Comparison of ENCODE assay signal across 20 mouse cellular contexts in the genomic region with DNA sequence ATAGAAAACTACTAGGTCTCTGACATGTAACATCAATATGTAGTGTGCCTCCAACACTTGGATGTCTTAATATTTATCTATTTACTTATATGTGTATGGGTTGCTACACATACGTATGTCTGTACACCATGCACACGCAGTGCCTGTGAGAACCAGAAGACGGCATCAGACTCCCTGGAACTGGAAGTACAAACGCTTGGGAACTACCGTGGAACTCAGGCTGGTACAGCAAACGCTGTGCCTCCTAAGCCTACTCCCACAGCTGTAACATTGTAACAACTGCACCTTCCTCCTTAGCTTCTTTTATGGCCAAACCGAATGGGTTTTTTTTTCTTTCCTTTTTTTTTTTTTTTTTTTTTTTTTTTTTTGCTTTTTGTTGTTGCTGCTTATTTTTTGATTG. TPM values are rescaled to one million over a fixed set of nuclear protein-coding genes. Genes with fewer than 3 reads are reported as not detected.
DNase-seq lines count a peak whose midpoint lies in the region; ATAC-seq and TF ChIP-seq lines count a peak whose summit lies in the region.
"Had no signal": no experiment of that assay in that cellular context is flagged by ENCODE, and none has a peak within 500 bp of the region (broad histone marks: within the 10 kb centered on the region; RNA-seq: fewer than 3 reads in every experiment).

No protein-coding gene starts in this region.

- H3K4me1 ChIP-seq in ES-Bruce4 (ENCODE audit: control insufficient read depth, insufficient read depth, low read length), result peaks cover 6% of the 10 kb centered on the region
- no peaks in the 10 kb centered on the region for H3K4me1 ChIP-seq in stomach, postnatal 0 days (replicated peaks; ENCODE audit: control insufficient read depth, insufficient read depth)
- H3K4me1 ChIP-seq: limb, embryonic 15.5 days; midbrain, embryonic 15.5 days; neural tube, embryonic 15.5 days had no signal

- TF ChIP-seq EP300 in ES-Bruce4 (IDR thresholded peaks at IDR 0.05; ENCODE audit: insufficient read depth, low read depth, low read length), result no peak
- TF ChIP-seq EP300 in stomach, postnatal 0 days (optimal IDR thresholded peaks at IDR 0.05), result no peak

- no peaks in the 10 kb centered on the region for H3K36me3 ChIP-seq in ES-Bruce4 (ENCODE audit: control insufficient read depth, insufficient read depth, low read length, poor library complexity, severe bottlenecking)
- H3K36me3 ChIP-seq in stomach, postnatal 0 days (ENCODE audit: control insufficient read depth, insufficient read depth, low read length), result no peaks in the 10 kb centered on the region
- H3K36me3 ChIP-seq: embryonic facial prominence, embryonic 15.5 days; G1E; heart, embryonic 15.5 days; limb, embryonic 15.5 days; midbrain, embryonic 15.5 days; neural tube, embryonic 15.5 days had no signal

- no peak overlapping the region for H3K4me3 ChIP-seq in layer of hippocampus, adult 2 months
- no peak overlapping the region for H3K4me3 ChIP-seq in ES-Bruce4 (ENCODE audit: low read depth, low read length)
- no peak overlapping the region for H3K4me3 ChIP-seq in stomach, postnatal 0 days (ENCODE audit: low read depth, low read length)
- H3K4me3 ChIP-seq: embryonic facial prominence, embryonic 15.5 days; heart, embryonic 15.5 days; limb, embryonic 15.5 days; midbrain, embryonic 15.5 days; neural tube, embryonic 15.5 days had no signal

- no peak for DNase-seq in layer of hippocampus, adult 2 months (ENCODE audit: low spot score in 2 of 2)
- no peak for DNase-seq in layer of hippocampus, postnatal 14 days (ENCODE audit: low spot score in 2 of 2)
- peak; percentile 57 for DNase-seq in NIH3T3 (ENCODE audit: low read depth)
- DNase-seq in stomach, postnatal 0 days (ENCODE audit: low spot score), result no peak
- DNase-seq in cerebellum, adult 18-20 months, result no peak
- DNase-seq: adrenal gland, postnatal 25 days; cerebellum, adult 11-12 months; cerebellum, postnatal 25 days; gastrocnemius, postnatal 10 days; layer of hippocampus, adult 9-11 months; lung, postnatal 14 days had no signal

- 86% methylated on average over 7 of the region's 7 CpGs for WGBS in stomach, postnatal 0 days

- no peaks in the 10 kb centered on the region for H3K9me3 ChIP-seq in ES-Bruce4 (replicated peaks; ENCODE audit: control insufficient read depth, insufficient read depth, low read length, poor library complexity, severe bottlenecking)
- H3K9me3 ChIP-seq in stomach, postnatal 0 days (ENCODE audit: control insufficient read depth, low read length), result no peaks in the 10 kb centered on the region
- H3K9me3 ChIP-seq: embryonic facial prominence, embryonic 15.5 days; G1E; heart, embryonic 15.5 days; limb, embryonic 15.5 days; megakaryocyte, embryonic 14.5 days; midbrain, embryonic 15.5 days; neural tube, embryonic 15.5 days had no signal

- ATAC-seq in stomach, postnatal 0 days (ENCODE audit: low FRiP score, low TSS enrichment), result no peak
- no peak for ATAC-seq in granulocyte monocyte progenitor cell, adult 5-6 weeks (replicated peaks; ENCODE audit: poor library complexity, severe bottlenecking)
- ATAC-seq: midbrain, embryonic 15.5 days had no signal

- no peak overlapping the region for H3K4me2 ChIP-seq in stomach, postnatal 0 days (replicated peaks; ENCODE audit: low read depth)
- H3K4me2 ChIP-seq: embryonic facial prominence, embryonic 15.5 days; heart, embryonic 15.5 days; limb, embryonic 15.5 days; midbrain, embryonic 15.5 days; neural tube, embryonic 15.5 days had no signal

- no peaks in the 10 kb centered on the region for H3K27me3 ChIP-seq in ES-Bruce4 (ENCODE audit: control insufficient read depth, insufficient read depth, low read length, poor library complexity, severe bottlenecking)
- no peaks in the 10 kb centered on the region for H3K27me3 ChIP-seq in stomach, postnatal 0 days (ENCODE audit: control insufficient read depth, insufficient read depth, low read length)
- H3K27me3 ChIP-seq: embryonic facial prominence, embryonic 15.5 days; heart, embryonic 15.5 days; limb, embryonic 15.5 days; megakaryocyte, embryonic 14.5 days; midbrain, embryonic 15.5 days; neural tube, embryonic 15.5 days had no signal

- no peak overlapping the region for H3K9ac ChIP-seq in ES-Bruce4 (ENCODE audit: low read depth, poor library complexity, severe bottlenecking)
- no peak overlapping the region for H3K9ac ChIP-seq in stomach, postnatal 0 days (ENCODE audit: low read length)
- H3K9ac ChIP-seq: embryonic facial prominence, embryonic 15.5 days; heart, embryonic 15.5 days; limb, embryonic 15.5 days; midbrain, embryonic 15.5 days; neural tube, embryonic 15.5 days had no signal

- peak; percentile 29 for TF ChIP-seq CTCF in layer of hippocampus, adult 2 months (conservative IDR thresholded peaks at IDR 0.05)
- TF ChIP-seq CTCF in ES-Bruce4 (IDR thresholded peaks at IDR 0.05; ENCODE audit: low read depth, low read length), result peak; percentile 40
- peak; percentile 36 for TF ChIP-seq CTCF in stomach, postnatal 0 days (IDR thresholded peaks at IDR 0.05; ENCODE audit: low read depth)

- no peak for TF ChIP-seq POLR2A in ES-Bruce4 (IDR thresholded peaks at IDR 0.05; ENCODE audit: insufficient read depth, low read length)

- no peak overlapping the region for H3K27ac ChIP-seq in layer of hippocampus, adult 2 months
- H3K27ac ChIP-seq in ES-Bruce4 (ENCODE audit: insufficient read depth, low read length), result no peak overlapping the region
- no peak overlapping the region for H3K27ac ChIP-seq in stomach, postnatal 0 days (replicated peaks)
- H3K27ac ChIP-seq: embryonic facial prominence, embryonic 15.5 days; heart, embryonic 15.5 days; limb, embryonic 15.5 days; midbrain, embryonic 15.5 days; neural tube, embryonic 15.5 days had no signal

RNA-seq across cellular contexts. Expression of gene C2cd5, which starts 10.4 kb away (rescaled TPM):
- total RNA-seq in layer of hippocampus, adult 2 months (2021), result 100 to 1,000 TPM; 106 to 108 TPM
- total RNA-seq in layer of hippocampus, postnatal 14 days (2021), result 10 to 100 TPM; 68.8 to 74.2 TPM
- 49.6 and 57.2 TPM in 2 replicates for polyA plus RNA-seq in ES-Bruce4 (2011; ENCODE audit: insufficient read depth, insufficient read length, low read depth, missing spikeins)
- polyA plus RNA-seq in stomach, postnatal 0 days (2015; fragmentation: Nextera tagmentation; extraction: Ambion mirVana), result 7.7 and 8.3 TPM in 2 replicates
- total RNA-seq in granulocyte monocyte progenitor cell, adult 5-6 weeks (2014; fragmentation: Nextera tagmentation), result 80.3 and 105 TPM in 2 replicates
- total RNA-seq in granulocyte monocyte progenitor cell, adult 5-6 weeks (2017), result 50.8 and 51.8 TPM in 2 replicates

RNA-seq across cellular contexts. Expression of gene Etnk1, which starts 56.6 kb away (rescaled TPM):
- total RNA-seq in layer of hippocampus, adult 2 months (2021), result 100 to 1,000 TPM; 173 to 175 TPM
- 100 to 1,000 TPM; 149 to 156 TPM for total RNA-seq in layer of hippocampus, postnatal 14 days (2021)
- polyA plus RNA-seq in ES-Bruce4 (2011; ENCODE audit: insufficient read depth, insufficient read length, low read depth, missing spikeins), result 140 and 149 TPM in 2 replicates
- 10.7 and 11.0 TPM in 2 replicates for polyA plus RNA-seq in stomach, postnatal 0 days (2015; fragmentation: Nextera tagmentation; extraction: Ambion mirVana)
- 38.0 and 47.4 TPM in 2 replicates for total RNA-seq in granulocyte monocyte progenitor cell, adult 5-6 weeks (2014; fragmentation: Nextera tagmentation)
- 54.0 and 54.3 TPM in 2 replicates for total RNA-seq in granulocyte monocyte progenitor cell, adult 5-6 weeks (2017)
